13 mouse cellular contexts compared by ENCODE assay signal in the genomic region with DNA sequence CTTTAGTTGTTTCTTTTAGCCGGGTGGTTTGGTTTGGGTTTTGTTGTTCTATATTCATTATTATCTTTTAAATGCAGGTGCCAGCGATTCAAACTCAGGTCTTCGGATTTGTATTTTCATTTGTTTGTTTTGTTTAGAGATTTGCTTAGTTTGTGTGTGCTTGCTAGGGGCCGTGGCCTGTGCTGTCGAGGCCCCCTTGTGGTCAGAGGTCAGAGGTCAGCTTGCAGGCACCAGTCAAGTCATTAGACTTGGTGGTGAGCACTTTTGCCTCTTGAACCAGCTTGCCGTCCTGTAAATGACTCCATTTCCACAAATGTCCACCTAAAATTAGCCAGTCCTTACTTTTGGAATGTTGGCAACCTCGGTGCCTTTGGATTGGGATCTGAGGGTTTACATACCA. TPM values are rescaled to one million over a fixed set of nuclear protein-coding genes. Genes with fewer than 3 reads are reported as not detected.
DNase-seq lines count a peak whose midpoint lies in the region; ATAC-seq and TF ChIP-seq lines count a peak whose summit lies in the region.
"Had no signal": no experiment of that assay in that cellular context is flagged by ENCODE, and none has a peak within 500 bp of the region (broad histone marks: within the 10 kb centered on the region; RNA-seq: fewer than 3 reads in every experiment).

No protein-coding gene starts in this region.

- H3K9me3 ChIP-seq in heart, postnatal 0 days (replicated peaks; ENCODE audit: control insufficient read depth, low read length), result no peaks in the 10 kb centered on the region
- no peaks in the 10 kb centered on the region for H3K9me3 ChIP-seq in lung, embryonic 14.5 days (ENCODE audit: low read depth, low read length)
- no peaks in the 10 kb centered on the region for H3K9me3 ChIP-seq in MEL (replicated peaks; ENCODE audit: insufficient read depth, low read length)
- H3K9me3 ChIP-seq: midbrain, embryonic 12.5 days had no signal

- no peak overlapping the region for H3K4me3 ChIP-seq in heart, postnatal 0 days (ENCODE audit: low read depth, low read length)
- H3K4me3 ChIP-seq in lung, embryonic 14.5 days (ENCODE audit: low read depth, low read length), result no peak overlapping the region
- H3K4me3 ChIP-seq in MEL (ENCODE audit: control insufficient read depth in 1 of 2, insufficient read depth in 1 of 2, low read depth in 2 of 2, low read length in 2 of 2), result no peak overlapping the region
- H3K4me3 ChIP-seq: erythroblast, embryonic 14.5 days; midbrain, embryonic 12.5 days had no signal

- peaks cover 96% of the 10 kb centered on the region for H3K36me3 ChIP-seq in heart, postnatal 0 days (replicated peaks; ENCODE audit: control insufficient read depth, insufficient read depth, low read length)
- peaks cover 98% of the 10 kb centered on the region for H3K36me3 ChIP-seq in lung, embryonic 14.5 days (ENCODE audit: insufficient read depth)
- H3K36me3 ChIP-seq in MEL (ENCODE audit: control insufficient read depth in 1 of 2, insufficient read depth in 2 of 2, low read length in 2 of 2), result no peaks in the 10 kb centered on the region

- TF ChIP-seq POLR2A in MEL (IDR thresholded peaks at IDR 0.05; ENCODE audit: control insufficient read depth in 1 of 2, insufficient read depth in 1 of 2, low read depth in 1 of 2, low read length in 2 of 2, poor library complexity in 1 of 2), result no peak

- no peak overlapping the region for H3K9ac ChIP-seq in heart, postnatal 0 days (replicated peaks; ENCODE audit: low read depth, low read length)
- no peak overlapping the region for H3K9ac ChIP-seq in lung, embryonic 14.5 days
- no peak overlapping the region for H3K9ac ChIP-seq in MEL (ENCODE audit: control insufficient read depth, low read depth, low read length, poor library complexity, severe bottlenecking)
- H3K9ac ChIP-seq: midbrain, embryonic 12.5 days had no signal

- ATAC-seq in heart, postnatal 0 days (ENCODE audit: insufficient read depth, low read depth), result no peak
- no peak for ATAC-seq in lung, embryonic 14.5 days (ENCODE audit: insufficient read depth)

- no peaks in the 10 kb centered on the region for H3K27me3 ChIP-seq in heart, postnatal 0 days (ENCODE audit: control insufficient read depth, insufficient read depth, low read length)
- no peaks in the 10 kb centered on the region for H3K27me3 ChIP-seq in lung, embryonic 14.5 days (ENCODE audit: insufficient read depth, low read length)
- H3K27me3 ChIP-seq in MEL (ENCODE audit: control insufficient read depth in 1 of 2, insufficient read depth in 2 of 2, low read length in 2 of 2), result peaks cover 7 to 8% of the 10 kb centered on the region in 2 experiments
- H3K27me3 ChIP-seq: midbrain, embryonic 12.5 days had no signal

- WGBS in heart, postnatal 0 days, result 32% methylated on average over 7 of the region's 7 CpGs
- WGBS in lung, embryonic 14.5 days, result 30% methylated on average over 7 of the region's 7 CpGs

- no peak; the same call in 1 of the 2 replicates for TF ChIP-seq RAD21 in MEL (IDR thresholded peaks at IDR 0.05; ENCODE audit: low read depth, low read length)

- intact Hi-C loops in heart, postnatal 25 days (cut with DNase I), result no loop called here

- H3K79me2 ChIP-seq in MEL (ENCODE audit: control insufficient read depth, insufficient read depth, low read length, poor library complexity), result no peaks in the 10 kb centered on the region

- no peak overlapping the region for H3K27ac ChIP-seq in heart, postnatal 0 days (ENCODE audit: low read depth)
- no peak overlapping the region for H3K27ac ChIP-seq in lung, embryonic 14.5 days (ENCODE audit: low read depth)
- no peak overlapping the region for H3K27ac ChIP-seq in MEL (ENCODE audit: control insufficient read depth, low read depth, low read length)
- H3K27ac ChIP-seq: midbrain, embryonic 12.5 days had no signal

- no peak for TF ChIP-seq EP300 in heart, postnatal 0 days (IDR thresholded peaks at IDR 0.05; ENCODE audit: low read depth)
- TF ChIP-seq EP300 in MEL (IDR thresholded peaks at IDR 0.05; ENCODE audit: low read depth in 1 of 2, low read length in 2 of 2), result no peak

- TF ChIP-seq CTCF in heart, postnatal 0 days (IDR thresholded peaks at IDR 0.05; ENCODE audit: low read depth), result peak; percentile 7; the same call in 1 of the 2 replicates
- peak; percentile 15; the same call in 1 of the 2 replicates for TF ChIP-seq CTCF in lung, embryonic 14.5 days (IDR thresholded peaks at IDR 0.05; ENCODE audit: low read depth)
- peak in 2 of 3 experiments; percentile 19 to 28; a peak in 2 of 6 replicates for TF ChIP-seq CTCF in MEL (IDR thresholded peaks at IDR 0.05 in 2 of 3, conservative IDR thresholded peaks at IDR 0.05 in 1 of 3; ENCODE audit: control insufficient read depth in 1 of 3, insufficient read depth in 1 of 3, low read depth in 2 of 3, low read length in 3 of 3, poor library complexity in 1 of 3, severe bottlenecking in 1 of 3)

- no peaks in the 10 kb centered on the region for H3K4me1 ChIP-seq in heart, postnatal 0 days (ENCODE audit: control insufficient read depth, insufficient read depth)
- H3K4me1 ChIP-seq in lung, embryonic 14.5 days (ENCODE audit: insufficient read depth), result no peaks in the 10 kb centered on the region
- no peaks in the 10 kb centered on the region for H3K4me1 ChIP-seq in MEL (ENCODE audit: control insufficient read depth in 1 of 2, insufficient read depth in 2 of 2, low read length in 2 of 2)
- H3K4me1 ChIP-seq: midbrain, embryonic 12.5 days had no signal

- no peak for DNase-seq in heart, postnatal 0 days (ENCODE audit: low spot score)
- no peak for DNase-seq in heart, postnatal 25 days (ENCODE audit: low spot score)
- DNase-seq in lung, embryonic 14.5 days, result peak; percentile 15
- DNase-seq in lung, postnatal 4 days, result no peak
- no peak for DNase-seq in MEL (ENCODE audit: low read depth, low spot score)
- peak; percentile 48 for DNase-seq in lung, postnatal 36 days
- no peak for DNase-seq in layer of hippocampus, postnatal 36 days
- DNase-seq: adrenal gland, postnatal 25 days; heart, postnatal 14 days; spleen, adult 18-20 months had no signal

- H3K4me2 ChIP-seq in heart, postnatal 0 days (ENCODE audit: low read depth, low read length), result no peak overlapping the region
- no peak overlapping the region for H3K4me2 ChIP-seq in lung, embryonic 14.5 days
- H3K4me2 ChIP-seq: midbrain, embryonic 12.5 days had no signal

TF ChIP-seq in MEL, 35 proteins besides CTCF, POLR2A, EP300 and RAD21:
- TF ChIP-seq SIN3A (IDR thresholded peaks at IDR 0.05; ENCODE audit: low read length), result no peak
- peak; percentile 3; the same call in 1 of the 2 replicates for TF ChIP-seq ZC3H11A (IDR thresholded peaks at IDR 0.05; ENCODE audit: low read depth, low read length)
- no peak for TF ChIP-seq GABPA (IDR thresholded peaks at IDR 0.05; ENCODE audit: low read depth, low read length)
- peak; percentile 18 for TF ChIP-seq SMC3 (IDR thresholded peaks at IDR 0.05; ENCODE audit: low read depth, low read length)
- no peak for TF ChIP-seq KAT2A (conservative IDR thresholded peaks at IDR 0.05; ENCODE audit: low read depth, low read length)
- TF ChIP-seq POLR2AphosphoS5 (IDR thresholded peaks at IDR 0.05; ENCODE audit: borderline replicate concordance, low read depth, low read length), result no peak
- TF ChIP-seq USF2 (IDR thresholded peaks at IDR 0.05; ENCODE audit: borderline replicate concordance in 1 of 2, insufficient read depth in 1 of 2, low read depth in 1 of 2, low read length in 2 of 2), result no peak
- TF ChIP-seq E2F4 (IDR thresholded peaks at IDR 0.05; ENCODE audit: borderline replicate concordance, low read depth, low read length), result no peak
- TF ChIP-seq JUND (IDR thresholded peaks at IDR 0.05; ENCODE audit: low read depth, low read length), result no peak

RNA-seq across cellular contexts. Expression of a gene that starts 8.5 kb away (rescaled TPM):
- 99.2 and 113 TPM in 2 replicates for total RNA-seq in heart, postnatal 0 days (2014; rRNA removed; ENCODE audit: low replicate concordance)
- polyA plus RNA-seq in heart, postnatal 0 days (2015; fragmentation: Nextera tagmentation; extraction: Ambion mirVana), result 20.4 and 23.1 TPM in 2 replicates
- 10 to 100 TPM; 52.5 to 64.2 TPM for total RNA-seq in heart, postnatal 25 days (2021)
- 68.6 and 78.0 TPM in 2 replicates for polyA plus RNA-seq in lung, embryonic 14.5 days (2014; fragmentation: Nextera tagmentation; extraction: Ambion mirVana)
- 0.07 and 0.12 TPM in 2 replicates for total RNA-seq in MEL (2012; rRNA removed)
- polyA plus RNA-seq in MEL (2012; ENCODE audit: insufficient read depth in 1 of 2, insufficient read length in 2 of 2, low read depth in 1 of 2, low replicate concordance in 2 of 2, missing spikeins in 1 of 2), result under 1 TPM in 1 of 2 experiments, not detected in 1; 0.08 TPM
- 1 to 10 TPM; 4.2 to 4.6 TPM for total RNA-seq in layer of hippocampus, postnatal 36 days (2021)
- total RNA-seq: common myeloid progenitor, adult 5-6 weeks had no signal

RNA-seq across cellular contexts. Expression of a gene that starts 25.0 kb away (rescaled TPM):
- 7.3 and 14.8 TPM in 2 replicates for total RNA-seq in heart, postnatal 0 days (2014; rRNA removed; ENCODE audit: low replicate concordance)
- polyA plus RNA-seq in heart, postnatal 0 days (2015; fragmentation: Nextera tagmentation; extraction: Ambion mirVana), result 4.0 and 4.5 TPM in 2 replicates
- total RNA-seq in heart, postnatal 25 days (2021), result 1 to 10 TPM; 2.7 to 3.0 TPM
- polyA plus RNA-seq in lung, embryonic 14.5 days (2014; fragmentation: Nextera tagmentation; extraction: Ambion mirVana), result 9.7 and 10.2 TPM in 2 replicates
- total RNA-seq in MEL (2012; rRNA removed), result 7.1 and 8.8 TPM in 2 replicates
- 10 to 100 TPM in 1 of 2 experiments, not detected in 1; 12.1 TPM for polyA plus RNA-seq in MEL (2012; ENCODE audit: insufficient read depth in 1 of 2, insufficient read length in 2 of 2, low read depth in 1 of 2, low replicate concordance in 2 of 2, missing spikeins in 1 of 2)
- total RNA-seq in layer of hippocampus, postnatal 36 days (2021), result 10 to 100 TPM; 27.4 to 28.3 TPM

RNA-seq across cellular contexts. Expression of a gene that starts 44.2 kb away (rescaled TPM):
- total RNA-seq in heart, postnatal 0 days (2014; rRNA removed; ENCODE audit: low replicate concordance), result 44.8 and 46.8 TPM in 2 replicates
- polyA plus RNA-seq in heart, postnatal 0 days (2015; fragmentation: Nextera tagmentation; extraction: Ambion mirVana), result 22.9 and 28.6 TPM in 2 replicates
- total RNA-seq in heart, postnatal 25 days (2021), result 10 to 100 TPM; 10.8 to 13.3 TPM
- 87.1 and 89.3 TPM in 2 replicates for polyA plus RNA-seq in lung, embryonic 14.5 days (2014; fragmentation: Nextera tagmentation; extraction: Ambion mirVana)
- total RNA-seq in MEL (2012; rRNA removed), result 0.46 and 0.58 TPM in 2 replicates
- polyA plus RNA-seq in MEL (2012; ENCODE audit: insufficient read depth in 1 of 2, insufficient read length in 2 of 2, low read depth in 1 of 2, low replicate concordance in 2 of 2, missing spikeins in 1 of 2), result 1 to 10 TPM in 1 of 2 experiments, not detected in 1; 2.1 TPM
- 1 to 10 TPM; 5.8 to 6.9 TPM for total RNA-seq in layer of hippocampus, postnatal 36 days (2021)

RNA-seq across cellular contexts. Expression of a gene that starts 50.9 kb away (rescaled TPM):
- 77.2 and 139 TPM in 2 replicates for total RNA-seq in heart, postnatal 0 days (2014; rRNA removed; ENCODE audit: low replicate concordance)
- 34.9 and 38.0 TPM in 2 replicates for polyA plus RNA-seq in heart, postnatal 0 days (2015; fragmentation: Nextera tagmentation; extraction: Ambion mirVana)
- 10 to 100 TPM; 67.1 to 67.7 TPM for total RNA-seq in heart, postnatal 25 days (2021)
- polyA plus RNA-seq in lung, embryonic 14.5 days (2014; fragmentation: Nextera tagmentation; extraction: Ambion mirVana), result 137 and 141 TPM in 2 replicates
- total RNA-seq in MEL (2012; rRNA removed), result 235 and 291 TPM in 2 replicates
- 100 to 1,000 TPM in 1 of 2 experiments, not detected in 1; 454 TPM for polyA plus RNA-seq in MEL (2012; ENCODE audit: insufficient read depth in 1 of 2, insufficient read length in 2 of 2, low read depth in 1 of 2, low replicate concordance in 2 of 2, missing spikeins in 1 of 2)
- 100 to 1,000 TPM; 209 to 228 TPM for total RNA-seq in layer of hippocampus, postnatal 36 days (2021)

Comparison
In these comparisons a context has a peak if more than half of its experiments do, and no peak if none do; other contexts are left out.
1. DNase-seq: peak in lung, embryonic 14.5 days (single experiment) and lung, postnatal 36 days (single experiment); none in heart, postnatal 0 days (single experiment), heart, postnatal 25 days (single experiment), lung, postnatal 4 days (0 of 2), MEL (single experiment) and layer of hippocampus, postnatal 36 days (0 of 2).
2. RNA of a gene that starts 8.5 kb away (total RNA-seq): 99.2 to 113 TPM in heart, postnatal 0 days and 52.5 to 64.2 TPM in heart, postnatal 25 days; 4.2 to 4.6 TPM in layer of hippocampus, postnatal 36 days and 0.07 to 0.12 TPM in MEL; every median in the first group is over 4 times any median in the second.
3. Peak in every context shown above with its lines, with median percentiles within 50 percentile points of each other: CTCF ChIP-seq.